Mouse (Mus musculus) CH12.LX (cell line): ENCODE measurements at regions not wholly inside any gene's neighbourhood (a gene's known extent, or its start where the extent isn't known, plus 50 kb on each side); places are given as distances from the start of the nearest gene placed in this dataset.

Experiments used
- DNase-seq: peaks from one replicate; pipeline ENCODE4 v3.0.0-alpha.2; 2013; ENCODE audit errors: extremely low read depth
- H3K27ac ChIP-seq: 2 replicates; pipeline ENCODE4 v1.5.1; 2012; ENCODE audit warnings: low read depth, mild to moderate bottlenecking, control low read depth, moderate library complexity; ENCODE audit not compliant: insufficient read depth
- H3K27me3 ChIP-seq: replicated peaks from 2 replicates; pipeline ENCODE3; 2012; ENCODE audit warnings: inconsistent platforms
- H3K36me3 ChIP-seq, 2 experiments: replicated peaks in 1 of 2; 2 replicates each; pipeline versions ENCODE3 to v1.6.1; 2012; ENCODE audit warnings: inconsistent platforms in 1 of 2, low read length in 1 of 2, mild to moderate bottlenecking in 1 of 2, mixed read lengths in 1 of 2, moderate library complexity in 1 of 2; ENCODE audit not compliant: control insufficient read depth in 1 of 2, insufficient read depth in 1 of 2
- H3K4me1 ChIP-seq, 2 experiments: 2 replicates each; pipeline ENCODE4 v1.6.1; 2012; ENCODE audit warnings: inconsistent platforms in 1 of 2, moderate library complexity in 1 of 2; ENCODE audit not compliant: insufficient read depth in 2 of 2, control insufficient read depth in 1 of 2
- H3K4me2 ChIP-seq: 2 replicates; pipeline ENCODE4 v1.6.1; 2012; ENCODE audit warnings: low read depth, mild to moderate bottlenecking, control low read depth; ENCODE audit not compliant: poor library complexity, insufficient read depth, severe bottlenecking
- H3K4me3 ChIP-seq, 3 experiments: fragments of 150-350 bp in 1 of 3; sonication (generic) in 1 of 3; replicated peaks in 1 of 3; 2 replicates each; pipeline versions ENCODE3 to v1.5.1; 2011 to 2012; ENCODE audit warnings: low read depth in 2 of 3, low read length in 2 of 3, mild to moderate bottlenecking in 2 of 3, moderate library complexity in 2 of 3, control low read depth in 1 of 3, improper control_type of control experiment in 1 of 3, inconsistent platforms in 1 of 3, mixed read lengths in 1 of 3; ENCODE audit not compliant: poor library complexity in 1 of 3
- H3K79me2 ChIP-seq: replicated peaks from 2 replicates; pipeline ENCODE4 v1.6.1; 2012; ENCODE audit warnings: mild to moderate bottlenecking, moderate library complexity; ENCODE audit not compliant: control insufficient read depth, poor library complexity, insufficient read depth, severe bottlenecking; ENCODE audit errors: extremely low read depth
- H3K9ac ChIP-seq: 2 replicates; pipeline ENCODE4 v1.6.1; 2012; ENCODE audit warnings: low read depth, mild to moderate bottlenecking, control low read depth, moderate library complexity; ENCODE audit not compliant: insufficient read depth
- H3K9me3 ChIP-seq: replicated peaks from 2 replicates; pipeline ENCODE3; 2012; ENCODE audit warnings: low read length, inconsistent platforms, mixed read lengths
- BHLHE40 ChIP-seq: IDR thresholded peaks from 2 replicates; pipeline ENCODE4 v1.6.1; 2011; ENCODE audit warnings: mild to moderate bottlenecking, low read depth, low read length, improper control_type of control experiment
- CHD1 ChIP-seq: IDR thresholded peaks from 2 replicates; pipeline ENCODE4 v1.6.1; 2012; ENCODE audit warnings: low read depth, low read length, improper control_type of control experiment, inconsistent platforms
- CHD2 ChIP-seq: IDR thresholded peaks from 2 replicates; pipeline ENCODE4 v1.6.1; 2011; ENCODE audit warnings: low read length, improper control_type of control experiment
- CTCF ChIP-seq, 2 experiments: IDR thresholded peaks in 1 of 2; conservative IDR thresholded peaks in 1 of 2; 2 replicates each; pipeline ENCODE4 v1.5.1; 2011 to 2012; ENCODE audit warnings: low read depth in 2 of 2, low read length in 2 of 2, improper control_type of control experiment in 1 of 2, inconsistent platforms in 1 of 2, mild to moderate bottlenecking in 1 of 2, moderate library complexity in 1 of 2
- E2F4 ChIP-seq: IDR thresholded peaks from 2 replicates; pipeline ENCODE4 v1.6.1; 2011; ENCODE audit warnings: low read depth, low read length, improper control_type of control experiment; ENCODE audit not compliant: insufficient replicate concordance
- ELF1 ChIP-seq: IDR thresholded peaks from 2 replicates; pipeline ENCODE4 v1.6.1; 2014; ENCODE audit warnings: low read depth, mild to moderate bottlenecking, inconsistent platforms, low read length, improper control_type of control experiment
- EP300 ChIP-seq: IDR thresholded peaks from 2 replicates; pipeline ENCODE4 v1.6.1; 2011; ENCODE audit warnings: low read length, improper control_type of control experiment
- HCFC1 ChIP-seq: IDR thresholded peaks from 2 replicates; pipeline ENCODE4 v1.6.1; 2012; ENCODE audit warnings: low read depth, mild to moderate bottlenecking, inconsistent platforms, low read length, improper control_type of control experiment
- IRF4 ChIP-seq: IDR thresholded peaks from 2 replicates; pipeline ENCODE4 v1.6.1; 2014; ENCODE audit warnings: low read depth, mild to moderate bottlenecking, inconsistent platforms, low read length, improper control_type of control experiment
- JUND ChIP-seq: conservative IDR thresholded peaks from 2 replicates; pipeline ENCODE4 v1.6.1; 2011; ENCODE audit warnings: low read depth, low read length, improper control_type of control experiment
- KAT2A ChIP-seq: IDR thresholded peaks from 2 replicates; pipeline ENCODE4 v1.6.1; 2012; ENCODE audit warnings: low read length, improper control_type of control experiment, inconsistent platforms; ENCODE audit not compliant: insufficient replicate concordance
- MAX ChIP-seq: IDR thresholded peaks from 2 replicates; pipeline ENCODE4 v1.6.1; 2011; ENCODE audit warnings: low read length, improper control_type of control experiment
- MEF2A ChIP-seq: IDR thresholded peaks from 2 replicates; pipeline ENCODE4 v1.6.1; 2014; ENCODE audit warnings: low read depth, mild to moderate bottlenecking, inconsistent platforms, low read length, improper control_type of control experiment, borderline replicate concordance
- MXI1 ChIP-seq: IDR thresholded peaks from 2 replicates; pipeline ENCODE4 v1.6.1; 2011; ENCODE audit warnings: mild to moderate bottlenecking, low read depth, low read length, improper control_type of control experiment
- POLR2A ChIP-seq: IDR thresholded peaks from 2 replicates; pipeline ENCODE4 v1.6.1; 2011; ENCODE audit warnings: low read depth, mild to moderate bottlenecking, improper control_type of control experiment, low read length
- POLR2AphosphoS2 ChIP-seq: IDR thresholded peaks from 2 replicates; pipeline ENCODE4 v1.6.1; 2011; ENCODE audit warnings: low read depth, low read length, improper control_type of control experiment
- RAD21 ChIP-seq: IDR thresholded peaks from 2 replicates; pipeline ENCODE4 v1.6.1; 2011; ENCODE audit warnings: low read depth, mild to moderate bottlenecking, low read length, improper control_type of control experiment, moderate library complexity
- TCF12 ChIP-seq: IDR thresholded peaks from 2 replicates; pipeline ENCODE4 v1.6.1; 2014; ENCODE audit warnings: low read depth, mild to moderate bottlenecking, inconsistent platforms, low read length, improper control_type of control experiment
- UBTF ChIP-seq: IDR thresholded peaks from 2 replicates; pipeline ENCODE4 v1.6.1; 2012; ENCODE audit warnings: low read depth, mild to moderate bottlenecking, inconsistent platforms, low read length, improper control_type of control experiment, moderate library complexity
- USF1 ChIP-seq: IDR thresholded peaks from 2 replicates; pipeline ENCODE4 v1.6.1; 2014; ENCODE audit warnings: low read depth, mild to moderate bottlenecking, inconsistent platforms, low read length, improper control_type of control experiment
- USF2 ChIP-seq: conservative IDR thresholded peaks from 2 replicates; pipeline ENCODE4 v1.6.1; 2011; ENCODE audit warnings: low read depth, low read length, improper control_type of control experiment
- ZKSCAN1 ChIP-seq: IDR thresholded peaks from 2 replicates; pipeline ENCODE4 v1.6.1; 2012; ENCODE audit warnings: low read depth, inconsistent platforms, low read length, improper control_type of control experiment, borderline replicate concordance
- dilution Hi-C: fragments of 300-500 bp; cut with MboI; formaldehyde crosslinking; loops from 2 replicates; pipeline ENCODE4 v1.14.3; 2020; ENCODE audit warnings: low sequenced_read_pairs; ENCODE audit not compliant: extremely low pct_unique_long_range_greater_than_20kb, extremely low pct_ligation_motif_present
- in situ Hi-C: fragments of 300-500 bp; cut with MboI; formaldehyde crosslinking; loops from 3 replicates; pipeline ENCODE4 v1.14.3; 2019; ENCODE audit warnings: low sequenced_read_pairs, low pct_ligation_motif_present, low pct_unique_long_range_greater_than_20kb, mixed read lengths

GRCm38 (mm10) chr13:97498981-97499380, 258.1 kb downstream of the Enc1 start:
- Histone ChIP-seq H3K9ac (no peak overlapping the region), H3K79me2 (no peaks in the 10 kb centered on the region)
- TF ChIP-seq UBTF (no peak), ZKSCAN1 (no peak), BHLHE40 (no peak), CHD1 (no peak), CHD2 (no peak), USF1 (no peak), CTCF (conservative IDR thresholded peaks at IDR 0.05 in 1 of 2, IDR thresholded peaks at IDR 0.05 in 1 of 2; ENCODE audit: low read depth in 2 of 2, low read length in 2 of 2) (no peak), MEF2A (no peak), POLR2AphosphoS2 (no peak)
- TF ChIP-seq, all 38 proteins: peak for 0
- Histone ChIP-seq H3K27me3 (no peaks in the 10 kb centered on the region), H3K4me2 (no peak overlapping the region), H3K4me3 (no peak overlapping the region), H3K27ac (no peak overlapping the region), H3K36me3 (peaks cover 6 to 23% of the 10 kb centered on the region in 2 experiments), H3K9me3 (peaks cover 39% of the 10 kb centered on the region), H3K4me1 (peaks cover 0 to 7% of the 10 kb centered on the region in 2 experiments; a peak in 1 of 4 replicates)
- in situ Hi-C loops, result no loop called here
- DNase-seq, result no peak
- dilution Hi-C loops, result no loop called here

DNA sequence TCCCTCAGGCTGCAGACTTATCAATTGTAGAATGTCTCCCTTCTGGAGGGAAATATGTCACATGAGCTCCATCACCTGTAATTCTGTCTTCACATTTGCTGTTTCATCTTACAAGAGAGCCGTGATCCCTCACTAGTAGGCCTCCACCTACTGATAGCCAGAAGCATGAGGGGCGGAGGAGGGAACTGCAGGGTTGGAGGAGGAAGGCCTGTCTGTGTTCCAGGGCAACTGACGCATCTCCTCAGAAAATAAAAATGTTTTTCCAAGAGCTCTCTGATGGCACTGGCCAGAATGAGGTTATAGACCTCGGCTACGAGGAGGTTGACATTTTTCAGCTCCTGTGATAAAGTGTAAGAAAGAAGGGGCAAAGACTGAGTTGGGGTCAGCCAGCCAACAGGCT, 257.0 kb downstream of the Enc1 start:
- no peaks in the 10 kb centered on the region for H3K27me3 ChIP-seq
- no peak overlapping the region for H3K27ac ChIP-seq
- H3K4me1 ChIP-seq, result peaks cover 0 to 8% of the 10 kb centered on the region in 2 experiments; a peak in 1 of 4 replicates
- H3K9ac ChIP-seq, result no peak overlapping the region
- in situ Hi-C loops (no loop called here), dilution Hi-C loops (no loop called here)
- H3K9me3 ChIP-seq, result peaks cover 36% of the 10 kb centered on the region
- no peaks in the 10 kb centered on the region for H3K79me2 ChIP-seq
- H3K36me3 ChIP-seq, result peaks cover 6 to 28% of the 10 kb centered on the region in 2 experiments
- TF ChIP-seq IRF4, result no peak
- no peak for TF ChIP-seq ELF1
- no peak for TF ChIP-seq MXI1
- no peak for TF ChIP-seq POLR2A
- TF ChIP-seq KAT2A, result no peak
- TF ChIP-seq USF1, result no peak
- TF ChIP-seq TCF12, result no peak
- no peak for TF ChIP-seq E2F4
- TF ChIP-seq CHD2, result no peak
- no peak for TF ChIP-seq EP300
- no peak for TF ChIP-seq UBTF
- no peak for TF ChIP-seq MEF2A
- TF ChIP-seq USF2, result no peak
- TF ChIP-seq JUND, result no peak
- no peak for TF ChIP-seq ZKSCAN1
- no peak for TF ChIP-seq MAX
- no peak for TF ChIP-seq HCFC1
- TF ChIP-seq RAD21, result no peak
- no peak overlapping the region for H3K4me3 ChIP-seq
- DNase-seq, result no peak
- H3K4me2 ChIP-seq, result no peak overlapping the region
